Mouse (Mus musculus) adrenal gland (tissue): ENCODE results near the gene Tnnc2.

Experiments used
- intact Hi-C: fragments of 180-260 bp; cut with DNase I; formaldehyde crosslinking; loops from one replicate; pipeline ENCODE4 v1.15.1; 2025

Gene Tnnc2

GRCm38 (mm10) chr2:164776130-164776529 lies 3.6 kb downstream of the Tnnc2 start:
- intact Hi-C loops = no loop called here

- intact Hi-C loops = no loop called here
These were observed 5.8 kb downstream of the Tnnc2 start for GRCm38 (mm10) chr2:164773989-164774364.

GRCm38 (mm10) chr2:164773229-164773988 lies 6.4 kb downstream of the Tnnc2 start:
- intact Hi-C loops = no loop called here

GRCm38 (mm10) chr2:164771123-164771522 lies 8.6 kb downstream of the Tnnc2 start:
- intact Hi-C loops = no loop called here

GRCm38 (mm10) chr2:164770279-164770678 lies 9.5 kb downstream of the Tnnc2 start:
- intact Hi-C loops = no loop called here

GRCm38 (mm10) chr2:164769258-164770037 lies 10.3 kb downstream of the Tnnc2 start, which contains the start of gene Ube2c:
Gene Ube2c (plus strand): TSS chr2:164769898.
- intact Hi-C loops = no loop called here

GRCm38 (mm10) chr2:164767812-164768540 lies 11.8 kb downstream of the Tnnc2 start:
- intact Hi-C loops = no loop called here

- intact Hi-C loops = no loop called here
These were observed 13.9 kb downstream of the Tnnc2 start for GRCm38 (mm10) chr2:164765841-164766240.

GRCm38 (mm10) chr2:164762593-164762992 lies 17.2 kb downstream of the Tnnc2 start:
- intact Hi-C loops = no loop called here

- intact Hi-C loops = no loop called here
These were observed 17.8 kb downstream of the Tnnc2 start for GRCm38 (mm10) chr2:164761971-164762370.

- intact Hi-C loops = no loop called here
These were observed 18.3 kb downstream of the Tnnc2 start for GRCm38 (mm10) chr2:164761502-164761901.

- intact Hi-C loops = no loop called here
These were observed 19.5 kb downstream of the Tnnc2 start for GRCm38 (mm10) chr2:164760059-164760833.

GRCm38 (mm10) chr2:164758692-164759091 lies 21.1 kb downstream of the Tnnc2 start:
- intact Hi-C loops = no loop called here

- intact Hi-C loops = no loop called here
These were observed 21.9 kb downstream of the Tnnc2 start for GRCm38 (mm10) chr2:164757841-164758240.

GRCm38 (mm10) chr2:164754800-164755199 lies 25.0 kb downstream of the Tnnc2 start:
- intact Hi-C loops = no loop called here

GRCm38 (mm10) chr2:164754105-164754504 lies 25.7 kb downstream of the Tnnc2 start:
- intact Hi-C loops = no loop called here

- intact Hi-C loops = no loop called here
These were observed 27.3 kb downstream of the Tnnc2 start for GRCm38 (mm10) chr2:164752454-164752853.

GRCm38 (mm10) chr2:164748991-164749390 lies 30.8 kb downstream of the Tnnc2 start:
- intact Hi-C loops = loop anchor here (5.0 kb wide), 1 partner anchor 38 kb away; the partner anchor contains the start of gene Snx21

GRCm38 (mm10) chr2:164748191-164748590 lies 31.6 kb downstream of the Tnnc2 start:
- intact Hi-C loops = loop anchor here (5.0 kb wide), 1 partner anchor 39 kb away; the partner anchor contains the start of gene Snx21

- intact Hi-C loops = loop anchor here (5.0 kb wide), 1 partner anchor 41 kb away; the partner anchor contains the start of gene Snx21
These were observed 33.1 kb downstream of the Tnnc2 start for GRCm38 (mm10) chr2:164746693-164747092.
